Mouse (Mus musculus): ENCODE data around the gene Adcy1.

Gene Adcy1

GRCm38 (mm10) chr11:7199736-7200392, 136.6 kb downstream of the Adcy1 start:
- in situ Hi-C loops (cut with MboI; ENCODE audit: low pct_unique_long_range_greater_than_20kb in 1 of 2, low sequenced_read_pairs in 2 of 2, unreplicated experiment in 1 of 2), result loop anchor here in 1 of 2 experiments (10.0 to 25.0 kb wide), 2 partner anchors 362 to 1195 kb away; no protein-coding TSS in a partner anchor

DNA sequence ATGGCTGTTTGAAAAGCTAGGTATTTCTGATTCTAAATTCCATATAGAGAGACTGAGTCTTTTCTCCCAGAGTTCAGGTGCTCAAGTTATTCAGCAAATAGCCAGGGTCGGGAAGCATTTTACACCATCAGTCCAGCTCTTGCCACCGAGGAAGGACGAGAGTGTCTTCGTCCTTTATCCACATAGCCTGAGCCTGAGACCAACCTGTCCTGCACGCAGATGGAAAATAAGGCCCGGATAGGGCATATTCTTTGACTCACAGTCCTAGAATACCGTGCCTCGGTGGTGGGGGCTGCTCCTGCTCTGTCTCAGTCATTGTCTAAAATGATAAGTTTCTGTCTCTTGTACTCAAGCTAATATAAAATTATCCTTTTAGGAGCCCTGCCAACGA, 137.1 kb downstream of the Adcy1 start:
- in situ Hi-C loops (cut with MboI; ENCODE audit: low pct_unique_long_range_greater_than_20kb in 1 of 2, low sequenced_read_pairs in 2 of 2, unreplicated experiment in 1 of 2), result loop anchor here in 1 of 2 experiments (10.0 to 25.0 kb wide), 2 partner anchors 362 to 1194 kb away; no protein-coding TSS in a partner anchor

DNA sequence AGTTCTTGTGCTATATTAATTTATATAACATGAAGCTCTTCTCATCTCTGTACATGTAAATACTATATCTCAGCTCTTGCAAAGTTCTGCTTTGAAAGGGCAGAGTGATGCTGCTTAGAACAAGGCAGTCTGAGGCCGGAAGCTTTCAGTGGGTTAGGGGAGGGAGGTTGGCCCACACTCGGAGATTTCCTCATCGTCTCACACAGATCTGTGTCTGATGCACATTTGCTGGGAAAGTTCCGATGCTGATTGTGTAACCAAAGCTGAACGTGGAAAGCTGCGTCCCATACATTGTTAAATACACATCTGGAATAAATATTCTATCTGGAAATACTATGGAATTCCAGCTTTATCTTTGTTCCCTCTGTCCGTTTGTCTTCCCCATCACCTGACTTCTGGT, 138.9 kb downstream of the Adcy1 start:
- in situ Hi-C loops (cut with MboI; ENCODE audit: low pct_unique_long_range_greater_than_20kb in 1 of 2, low sequenced_read_pairs in 2 of 2, unreplicated experiment in 1 of 2), result loop anchor here in 1 of 2 experiments (10.0 to 25.0 kb wide), 2 partner anchors 360 to 1193 kb away; no protein-coding TSS in a partner anchor

DNA sequence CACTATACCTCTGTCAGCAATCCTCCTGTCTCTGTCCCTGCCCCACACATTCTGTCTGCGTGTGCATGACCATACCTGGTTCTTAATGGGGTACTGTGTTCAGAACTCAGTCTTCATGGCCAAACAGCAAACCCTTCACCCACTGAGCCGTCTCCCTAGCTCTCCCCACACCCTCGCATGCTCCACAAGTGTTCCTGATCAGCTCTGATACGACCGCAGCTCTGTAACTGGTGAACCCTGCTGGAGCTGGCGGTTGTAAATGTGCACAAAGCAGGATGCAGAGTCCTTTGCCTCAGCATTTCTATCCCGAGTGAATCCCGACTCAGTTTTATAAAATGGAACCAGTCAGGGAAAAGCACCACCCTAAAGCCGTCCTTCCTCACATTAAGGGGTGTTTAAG, 140.6 kb downstream of the Adcy1 start:
- in situ Hi-C loops (cut with MboI; ENCODE audit: low pct_unique_long_range_greater_than_20kb in 1 of 2, low sequenced_read_pairs in 2 of 2, unreplicated experiment in 1 of 2), result loop anchor here in 1 of 2 experiments (10.0 to 25.0 kb wide), 2 partner anchors 358 to 1191 kb away; no protein-coding TSS in a partner anchor

- in situ Hi-C loops (cut with MboI; ENCODE audit: low pct_unique_long_range_greater_than_20kb in 1 of 2, low sequenced_read_pairs in 2 of 2, unreplicated experiment in 1 of 2), result loop anchor here in 1 of 2 experiments (25.0 kb wide), 1 partner anchor 352 kb away; no protein-coding TSS in a partner anchor
These were observed 147.1 kb downstream of the Adcy1 start for GRCm38 (mm10) chr11:7210343-7210742.

DNA sequence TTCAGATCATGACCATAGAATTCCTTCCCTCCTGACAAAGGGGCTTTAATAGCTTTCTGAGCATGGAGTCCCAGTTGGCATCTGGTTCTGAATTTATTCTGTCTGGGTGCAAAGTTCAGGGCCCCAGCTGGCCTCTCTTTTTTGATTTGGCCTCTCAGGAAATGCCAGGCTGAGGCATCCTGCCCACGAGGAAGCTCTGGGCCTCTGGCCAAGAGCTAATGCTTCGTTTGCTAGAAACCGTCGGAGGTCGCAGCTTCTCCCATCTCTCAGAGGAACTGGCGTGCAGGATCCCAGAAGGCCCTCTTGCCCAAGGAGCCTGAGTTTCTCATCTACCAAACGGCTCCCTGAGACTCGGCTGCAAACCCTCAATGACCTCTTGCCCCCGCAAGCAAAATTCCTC, 147.9 kb downstream of the Adcy1 start:
- in situ Hi-C loops (cut with MboI; ENCODE audit: low pct_unique_long_range_greater_than_20kb in 1 of 2, low sequenced_read_pairs in 2 of 2, unreplicated experiment in 1 of 2), result loop anchor here in 1 of 2 experiments (25.0 kb wide), 1 partner anchor 351 kb away; no protein-coding TSS in a partner anchor

DNA sequence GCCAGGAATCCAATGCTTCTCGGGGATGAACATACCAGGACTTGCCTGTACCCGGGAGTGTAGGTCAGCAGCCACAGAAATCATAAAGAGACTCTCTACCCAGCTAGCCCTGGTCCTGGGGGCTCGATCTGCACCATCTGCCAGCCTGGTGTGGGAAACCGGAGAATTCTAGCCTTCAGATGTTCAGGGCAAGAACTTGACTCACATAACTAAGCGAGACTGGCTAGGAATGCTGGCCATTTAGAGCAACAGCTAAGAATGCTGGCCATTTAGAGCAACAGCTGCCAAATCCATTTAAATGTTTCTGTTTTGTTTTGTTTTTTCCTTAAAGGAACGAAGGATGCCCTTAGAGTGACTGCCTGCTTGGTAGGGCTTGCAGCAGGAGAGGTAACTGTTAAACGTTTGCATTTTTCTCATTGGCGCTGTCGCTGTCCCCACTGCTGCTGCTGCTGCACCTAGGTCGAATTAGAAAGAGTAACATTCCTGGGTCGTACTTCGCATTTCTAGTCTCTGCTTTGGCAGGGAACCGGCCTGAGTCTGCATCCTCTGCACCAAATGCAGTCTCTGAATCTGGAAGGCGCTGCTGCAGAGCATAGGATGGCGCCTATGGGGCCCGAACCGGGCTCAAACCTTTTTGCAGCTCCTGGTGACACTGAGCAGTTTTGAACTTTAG, 149.0 kb downstream of the Adcy1 start:
- in situ Hi-C loops (cut with MboI; ENCODE audit: low pct_unique_long_range_greater_than_20kb in 1 of 2, low sequenced_read_pairs in 2 of 2, unreplicated experiment in 1 of 2), result loop anchor here in 1 of 2 experiments (25.0 kb wide), 1 partner anchor 350 kb away; no protein-coding TSS in a partner anchor

- in situ Hi-C loops (cut with MboI; ENCODE audit: low pct_unique_long_range_greater_than_20kb in 1 of 2, low sequenced_read_pairs in 2 of 2, unreplicated experiment in 1 of 2), result loop anchor here in 1 of 2 experiments (25.0 kb wide), 1 partner anchor 349 kb away; no protein-coding TSS in a partner anchor
These were observed 149.8 kb downstream of the Adcy1 start for GRCm38 (mm10) chr11:7213161-7213500.

- in situ Hi-C loops (cut with MboI; ENCODE audit: low pct_unique_long_range_greater_than_20kb in 1 of 2, low sequenced_read_pairs in 2 of 2, unreplicated experiment in 1 of 2), result loop anchor here in 1 of 2 experiments (25.0 kb wide), 1 partner anchor 349 kb away; no protein-coding TSS in a partner anchor
These were observed 150.4 kb downstream of the Adcy1 start, which contains the start of gene Igfbp3 for GRCm38 (mm10) chr11:7213501-7214341. Igfbp3 (minus strand) TSS chr11:7213923.

DNA sequence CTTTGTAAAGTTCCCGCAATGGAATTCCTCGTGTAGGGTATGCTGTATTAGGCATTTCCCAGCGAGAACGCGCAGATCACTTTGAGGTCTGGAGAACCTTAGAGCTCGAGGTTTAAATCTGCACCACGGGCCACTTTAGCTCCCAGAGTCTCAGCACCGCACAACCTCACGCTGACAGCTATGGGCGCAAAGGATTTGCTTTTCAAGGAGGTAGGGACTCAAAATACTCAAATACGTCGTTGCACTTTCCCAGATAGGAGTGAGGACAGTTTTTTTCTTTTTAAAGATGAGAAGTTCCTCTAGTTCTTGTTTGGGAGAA, 151.0 kb downstream of the Adcy1 start:
- in situ Hi-C loops (cut with MboI; ENCODE audit: low pct_unique_long_range_greater_than_20kb in 1 of 2, low sequenced_read_pairs in 2 of 2, unreplicated experiment in 1 of 2), result loop anchor here in 1 of 2 experiments (25.0 kb wide), 1 partner anchor 348 kb away; no protein-coding TSS in a partner anchor

GRCm38 (mm10) chr11:7214761-7215160, 151.5 kb downstream of the Adcy1 start:
- in situ Hi-C loops (cut with MboI; ENCODE audit: low pct_unique_long_range_greater_than_20kb in 1 of 2, low sequenced_read_pairs in 2 of 2, unreplicated experiment in 1 of 2), result loop anchor here in 1 of 2 experiments (25.0 kb wide), 1 partner anchor 348 kb away; no protein-coding TSS in a partner anchor

DNA sequence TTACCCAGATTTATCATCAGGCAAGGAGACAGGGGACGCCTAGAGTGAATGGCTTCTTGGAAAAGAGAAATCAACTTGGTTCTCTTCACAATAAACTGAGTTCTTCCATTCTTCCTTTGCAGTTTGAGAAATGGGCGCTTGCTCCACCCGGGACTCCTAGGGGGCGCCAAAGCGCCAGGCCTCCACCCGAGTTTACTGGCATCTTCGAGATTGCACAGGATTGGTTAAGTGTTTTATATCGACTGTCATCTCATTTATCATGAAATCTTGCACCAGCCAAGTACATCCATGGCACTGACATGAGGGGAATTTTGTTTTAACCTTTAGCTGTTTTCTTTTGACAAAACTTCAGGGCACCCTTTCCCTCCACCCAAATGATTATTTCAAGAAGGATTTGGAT, 152.4 kb downstream of the Adcy1 start:
- in situ Hi-C loops (cut with MboI; ENCODE audit: low pct_unique_long_range_greater_than_20kb in 1 of 2, low sequenced_read_pairs in 2 of 2, unreplicated experiment in 1 of 2), result loop anchor here in 1 of 2 experiments (25.0 kb wide), 1 partner anchor 347 kb away; no protein-coding TSS in a partner anchor

DNA sequence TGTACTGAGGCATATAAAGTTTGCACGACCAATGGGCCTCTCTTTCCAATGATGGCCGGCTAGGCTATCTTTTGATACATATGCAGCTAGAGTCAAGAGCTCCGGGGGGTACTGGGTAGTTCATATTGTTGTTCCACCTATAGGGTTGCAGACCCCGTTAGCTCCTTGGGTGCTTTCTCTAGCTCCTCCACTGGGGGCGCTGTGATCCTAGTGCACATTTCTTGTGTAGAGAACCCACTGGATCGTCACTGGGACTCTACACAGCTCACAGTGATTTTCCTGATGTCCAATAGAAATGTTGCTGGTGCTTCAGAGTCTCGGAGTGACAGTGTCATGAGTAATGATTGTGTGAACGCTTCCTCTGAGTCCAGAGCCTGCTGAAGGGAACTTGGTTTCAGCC, 158.5 kb downstream of the Adcy1 start:
- in situ Hi-C loops (cut with MboI; ENCODE audit: low pct_unique_long_range_greater_than_20kb in 1 of 2, low sequenced_read_pairs in 2 of 2, unreplicated experiment in 1 of 2), result loop anchor here in 1 of 2 experiments (25.0 kb wide), 1 partner anchor 340 kb away; no protein-coding TSS in a partner anchor

DNA sequence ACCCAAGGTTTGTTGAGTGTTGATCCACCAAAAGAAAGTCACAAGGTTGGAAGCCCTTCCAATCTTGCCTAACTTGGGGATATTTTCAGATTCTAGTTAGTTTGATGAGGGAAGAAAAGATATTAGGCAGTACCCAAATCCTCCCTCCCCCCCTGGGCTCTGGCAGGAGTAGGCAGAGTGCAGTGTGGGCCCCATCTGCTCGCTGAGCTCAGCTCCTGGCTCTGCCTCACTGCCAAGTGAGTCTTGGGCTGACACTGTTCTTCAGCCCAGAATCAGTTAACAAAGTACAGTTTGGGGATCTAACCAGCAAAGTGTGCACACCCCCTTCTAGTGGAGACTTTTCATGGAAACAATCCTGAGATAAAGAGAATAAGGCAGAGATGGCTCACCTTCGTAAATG, 162.9 kb downstream of the Adcy1 start:
- in situ Hi-C loops (cut with MboI; ENCODE audit: low pct_unique_long_range_greater_than_20kb in 1 of 2, low sequenced_read_pairs in 2 of 2, unreplicated experiment in 1 of 2), result no loop called here

DNA sequence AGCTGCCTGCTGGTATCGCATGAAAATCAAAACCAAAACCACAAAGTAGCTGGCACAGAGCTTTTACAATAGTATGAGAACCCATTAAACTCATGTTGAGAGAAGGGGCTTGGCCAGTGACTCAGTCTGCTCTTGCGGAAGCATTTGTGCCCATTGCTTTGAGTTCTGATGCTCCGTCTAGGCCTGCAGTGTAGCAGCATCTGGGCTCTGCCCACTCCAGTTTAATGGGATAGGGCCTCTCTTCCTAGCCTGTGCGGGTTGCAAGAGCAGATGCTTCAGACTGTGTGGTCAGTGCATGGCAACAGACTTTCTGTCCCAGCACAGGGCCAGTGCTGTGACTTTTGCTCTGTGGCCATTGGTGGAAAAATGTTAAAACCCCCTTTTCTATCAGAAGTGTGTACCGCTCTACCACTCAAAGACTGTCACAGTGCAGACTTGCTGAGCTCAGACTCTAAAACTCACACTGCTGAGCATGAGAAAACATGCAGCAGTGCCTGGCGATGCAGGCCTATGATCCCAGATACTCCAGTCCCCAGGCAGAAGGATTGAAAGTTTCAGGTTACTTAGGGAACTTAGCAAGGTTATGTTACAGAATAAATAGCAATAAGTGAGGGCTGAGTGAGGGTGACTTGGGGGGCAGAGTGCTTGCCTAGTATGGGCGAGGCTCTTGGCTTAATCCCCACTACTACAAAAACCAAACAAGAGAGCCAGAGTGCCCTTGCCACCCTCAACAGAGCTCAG, 163.7 kb downstream of the Adcy1 start:
- in situ Hi-C loops (cut with MboI; ENCODE audit: low pct_unique_long_range_greater_than_20kb in 1 of 2, low sequenced_read_pairs in 2 of 2, unreplicated experiment in 1 of 2), result no loop called here

DNA sequence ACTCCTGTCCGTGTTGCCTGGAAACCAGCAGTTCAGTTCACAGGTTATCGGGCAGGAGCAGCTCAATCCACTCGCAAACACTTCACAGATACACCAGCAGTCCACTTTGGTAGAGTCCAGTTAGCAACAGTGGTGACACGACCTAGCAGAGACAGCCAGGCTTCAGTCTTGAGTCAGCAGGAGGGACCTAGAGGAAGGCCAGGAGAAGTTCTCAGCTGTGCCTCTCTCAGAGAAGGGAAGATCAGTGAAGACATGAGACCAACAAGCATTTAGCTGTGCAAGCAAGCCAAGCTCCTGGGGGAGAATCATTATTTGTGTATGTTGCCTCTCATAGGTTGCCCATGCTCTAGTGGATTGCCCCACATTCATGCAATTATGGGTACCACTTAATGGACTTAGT, 164.8 kb downstream of the Adcy1 start:
- in situ Hi-C loops (cut with MboI; ENCODE audit: low pct_unique_long_range_greater_than_20kb in 1 of 2, low sequenced_read_pairs in 2 of 2, unreplicated experiment in 1 of 2), result no loop called here
